Mouse (Mus musculus): ENCODE results near the gene Ccdc32. TPM values are rescaled to one million over a fixed set of nuclear protein-coding genes. Genes with fewer than 3 reads are reported as not detected.

Ccdc32 gene
- total and polyA plus RNA-seq, 3 experiments: 3.3 to 21.5 (median 13.1) TPM

DNA sequence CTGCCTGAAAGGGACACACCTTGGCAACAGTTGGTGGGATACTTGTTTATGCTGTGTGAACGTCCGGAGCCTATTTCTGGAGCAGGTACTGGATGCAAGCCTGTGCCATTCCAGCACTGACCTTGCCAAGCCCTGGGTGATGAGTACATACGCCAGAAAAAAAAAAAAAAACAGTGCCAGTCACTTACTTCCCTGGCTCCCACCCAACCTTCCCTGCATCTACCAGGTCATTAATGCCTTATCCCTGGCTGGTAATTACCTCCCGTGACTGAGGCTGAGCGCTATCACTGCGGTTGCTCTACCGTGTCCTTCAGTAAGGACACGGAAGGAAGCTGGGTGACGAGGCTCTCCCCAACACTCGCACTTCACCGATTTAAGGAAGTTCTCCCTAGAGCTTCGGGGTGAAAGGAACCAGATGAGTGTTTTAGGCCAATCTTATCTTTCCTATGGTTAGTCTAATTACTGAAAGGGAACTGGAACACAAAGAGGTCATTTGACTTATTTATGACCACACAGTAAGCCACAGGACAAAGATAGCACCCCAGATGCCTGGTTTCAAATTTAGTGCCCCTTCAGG lies 13.5 kb downstream of the Ccdc32 start:
- peak; percentile 57 for DNase-seq

DNA sequence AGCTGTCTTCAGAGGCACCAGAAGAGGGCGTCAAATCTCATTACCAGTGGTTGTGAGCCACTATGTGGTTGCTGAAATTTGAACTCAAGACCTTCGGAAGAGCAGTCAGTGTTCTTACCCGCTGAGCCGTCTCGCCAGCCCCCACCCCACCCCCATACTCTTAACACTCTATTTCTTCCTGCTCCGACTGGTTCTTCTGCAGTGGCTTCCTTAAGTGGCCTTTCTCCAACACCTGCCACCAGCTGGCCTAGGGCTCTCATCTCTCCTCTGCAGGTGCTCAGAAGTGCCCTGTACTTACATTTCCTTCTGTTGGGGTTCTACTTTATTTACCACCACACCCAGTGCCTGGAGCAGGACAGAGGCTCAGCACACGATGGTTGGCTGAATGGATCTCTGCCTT lies 14.2 kb downstream of the Ccdc32 start:
- DNase-seq: no peak

GRCm38 (mm10) chr2:119009376-119009775 lies 19.8 kb downstream of the Ccdc32 start:
- no peak for DNase-seq

GRCm38 (mm10) chr2:119006886-119007285 lies 22.3 kb downstream of the Ccdc32 start:
- DNase-seq: no peak

DNA sequence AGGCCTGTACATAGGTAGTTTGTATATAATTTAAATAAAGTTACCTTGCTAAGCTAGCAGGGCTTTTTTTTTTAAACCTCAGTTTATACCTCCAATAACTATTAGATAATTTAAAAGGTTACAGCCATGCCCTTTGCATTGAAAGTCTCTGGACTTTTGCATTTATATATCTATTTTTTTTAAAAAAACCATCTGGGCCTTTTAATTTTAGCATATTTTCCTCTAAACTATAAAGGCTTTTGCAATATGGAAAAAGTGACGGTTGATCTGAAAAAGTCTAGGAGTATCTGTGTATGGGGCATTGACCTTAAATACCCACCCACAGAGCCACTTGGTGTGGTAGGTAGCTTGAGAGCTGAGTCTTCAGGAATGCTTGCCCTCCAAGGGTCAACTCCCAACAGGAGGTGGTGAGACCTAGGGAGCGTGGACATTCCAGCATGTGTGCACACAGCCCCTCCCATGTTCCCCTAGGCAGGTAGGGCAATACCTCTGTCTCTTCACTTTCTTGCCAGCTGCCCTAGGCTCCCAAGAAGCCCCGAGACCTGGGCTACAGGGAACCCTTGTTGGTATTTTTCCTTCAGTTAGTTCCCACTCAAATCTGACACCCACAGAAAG lies 30.1 kb downstream of the Ccdc32 start:
- no peak for DNase-seq

DNA sequence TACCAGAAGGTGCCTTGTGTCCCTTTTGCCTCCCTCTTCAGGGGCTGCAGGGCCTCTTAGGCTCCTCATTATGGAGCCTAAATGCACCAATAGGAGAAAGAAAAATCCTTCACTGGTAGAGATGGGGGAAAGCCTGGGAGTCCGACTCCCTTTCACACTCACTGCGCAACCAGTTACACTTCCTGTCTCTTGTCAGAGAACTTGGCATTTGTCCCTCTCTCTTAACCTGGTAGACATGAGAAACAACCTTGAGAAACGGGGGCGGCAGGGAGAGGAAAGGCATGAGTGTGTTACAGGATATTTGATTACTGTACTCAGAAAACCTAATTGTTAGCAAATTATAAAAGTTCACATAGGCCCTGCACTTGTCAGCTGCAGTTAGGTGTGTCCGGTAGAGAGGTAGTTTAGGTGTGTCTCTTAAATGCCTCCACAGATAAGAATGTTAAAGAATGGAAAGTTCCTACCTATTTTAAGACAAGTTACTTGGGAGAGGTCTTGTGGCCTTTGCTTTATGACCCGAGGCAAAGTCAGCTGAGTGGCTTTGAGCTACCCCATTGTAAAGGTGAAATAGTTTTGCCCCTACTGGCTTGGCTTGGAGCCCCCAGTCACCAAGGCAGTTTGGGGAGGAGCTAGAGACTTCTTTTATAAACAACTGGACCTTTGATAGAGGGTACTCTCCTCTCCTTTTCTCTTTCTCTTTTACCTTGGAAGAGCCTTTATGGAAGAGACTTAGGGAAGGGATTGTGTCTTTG lies 30.9 kb downstream of the Ccdc32 start:
- no peak for DNase-seq

- no peak for DNase-seq
Observed at GRCm38 (mm10) chr2:118996798-118997105, 32.4 kb downstream of the Ccdc32 start.

DNA sequence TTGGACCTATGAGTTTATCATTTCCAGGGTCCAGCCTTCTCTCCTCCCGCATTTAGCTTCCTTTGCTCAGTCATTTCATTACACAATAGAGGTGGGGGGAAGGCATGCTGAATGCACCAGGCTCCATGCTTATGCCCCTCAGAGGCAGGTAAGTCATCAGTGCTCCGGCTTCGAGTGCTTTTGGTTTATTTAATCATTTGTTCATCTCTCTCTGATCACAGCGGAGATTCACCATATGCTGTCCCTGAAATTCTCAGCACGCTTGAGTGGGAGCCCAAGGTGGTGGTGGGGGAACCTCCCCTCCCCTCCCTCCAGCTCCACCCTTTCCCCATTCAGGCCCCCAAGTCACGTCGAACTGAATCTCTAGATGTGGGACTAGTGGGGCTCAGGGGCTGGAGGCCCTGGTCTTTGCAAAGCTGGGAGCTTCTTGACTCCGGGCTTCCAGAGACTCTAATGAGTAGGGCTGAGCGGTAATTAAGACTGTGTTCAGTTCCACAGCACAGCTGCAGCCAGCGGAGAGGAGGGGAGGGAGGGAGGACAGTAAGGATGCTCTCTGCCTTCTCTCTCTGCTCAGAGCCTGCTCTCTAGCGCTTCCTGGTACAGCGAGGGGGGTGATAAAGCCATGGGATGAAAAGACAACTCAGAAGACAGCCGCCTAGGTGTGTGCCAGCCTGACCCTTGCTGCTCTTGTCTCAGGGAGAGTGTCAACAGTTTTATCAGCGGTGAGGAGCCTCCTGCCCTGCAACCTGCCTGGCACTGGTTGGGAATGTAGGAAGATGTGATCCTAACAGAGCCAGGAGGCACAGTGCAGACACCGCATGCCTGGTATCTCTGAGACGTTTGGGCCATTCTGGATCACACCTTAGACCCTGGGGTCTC lies 33.0 kb downstream of the Ccdc32 start:
- DNase-seq: no peak

DNA sequence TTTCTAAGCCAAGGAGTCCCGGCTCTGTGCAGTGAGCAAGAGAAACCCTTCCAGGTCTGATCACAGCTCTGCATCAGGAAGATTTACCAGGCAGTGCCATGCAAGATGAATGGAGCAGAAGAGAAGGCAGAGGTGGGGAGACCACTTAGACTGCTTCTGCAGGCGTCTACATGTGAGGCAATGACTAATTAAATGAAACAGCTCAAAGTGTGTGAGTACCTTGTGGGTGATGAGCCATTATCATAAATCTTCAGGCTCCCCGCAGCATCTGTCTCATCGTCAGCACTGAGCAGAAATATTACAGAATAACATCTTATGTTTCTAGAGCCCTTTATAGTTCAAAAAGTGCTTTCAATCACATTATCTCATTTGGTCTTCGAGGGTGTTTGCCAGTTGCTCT lies 33.7 kb downstream of the Ccdc32 start:
- DNase-seq: no peak

DNA sequence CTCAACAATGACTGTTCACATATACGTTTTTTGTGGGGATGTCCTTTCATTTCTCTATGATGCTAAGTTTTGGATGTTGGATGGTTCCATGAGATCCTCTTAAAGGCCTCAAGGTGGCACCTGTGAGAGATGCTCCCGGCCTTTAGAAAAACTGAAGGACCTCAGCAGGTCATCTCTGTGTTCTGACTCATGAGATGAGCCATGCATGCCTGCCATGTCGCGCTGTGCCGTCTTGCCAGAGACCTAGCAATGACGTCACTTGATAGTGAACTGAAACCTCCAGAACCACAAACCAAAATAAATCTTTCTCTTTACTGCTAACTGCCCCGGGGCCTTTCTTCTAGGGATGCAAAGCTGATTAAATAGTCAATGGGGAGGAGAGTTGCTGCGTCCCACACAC lies 45.4 kb downstream of the Ccdc32 start:
- DNase-seq: peak; percentile 31

- DNase-seq: no peak
Observed at GRCm38 (mm10) chr2:118980841-118981240, 48.4 kb downstream of the Ccdc32 start.

DNA sequence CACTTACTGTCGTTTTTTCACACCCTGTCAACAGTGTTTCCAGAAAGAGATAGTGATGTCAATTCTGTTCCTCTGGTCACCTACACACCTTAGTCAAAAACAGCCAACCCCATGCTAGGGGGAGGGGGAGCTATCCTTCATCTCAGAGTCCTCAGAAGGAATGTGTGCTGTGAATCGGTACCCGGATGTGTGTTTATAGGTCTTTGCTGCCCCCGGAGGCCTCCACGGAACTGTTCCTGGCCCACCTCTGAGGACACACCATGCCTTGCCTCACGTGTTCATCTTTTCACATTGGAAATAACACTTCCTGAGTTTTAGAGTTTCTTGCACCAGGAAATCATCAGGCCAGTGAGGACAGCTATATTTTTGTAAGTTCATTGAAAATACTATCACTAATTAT lies 51.1 kb downstream of the Ccdc32 start:
- no peak for DNase-seq

DNA sequence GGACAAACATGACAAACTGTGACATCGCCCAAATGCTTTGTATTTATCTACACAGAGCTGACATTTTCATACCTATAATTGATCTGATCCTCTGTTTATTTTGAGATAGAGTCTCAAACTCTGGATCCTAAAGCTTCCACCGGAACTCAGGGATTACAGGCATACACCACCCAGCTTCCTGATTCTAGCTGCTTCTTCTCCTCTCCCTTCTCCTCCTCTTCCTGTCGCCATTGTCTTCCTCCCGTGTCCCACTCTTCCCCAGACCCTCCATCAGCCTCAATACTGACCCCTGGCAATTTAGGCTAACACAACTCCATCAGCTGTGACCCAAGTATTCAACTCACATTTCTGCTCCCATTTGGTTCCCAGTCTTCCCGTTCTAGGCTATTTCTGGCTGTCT lies 52.3 kb downstream of the Ccdc32 start:
- no peak for DNase-seq

DNA sequence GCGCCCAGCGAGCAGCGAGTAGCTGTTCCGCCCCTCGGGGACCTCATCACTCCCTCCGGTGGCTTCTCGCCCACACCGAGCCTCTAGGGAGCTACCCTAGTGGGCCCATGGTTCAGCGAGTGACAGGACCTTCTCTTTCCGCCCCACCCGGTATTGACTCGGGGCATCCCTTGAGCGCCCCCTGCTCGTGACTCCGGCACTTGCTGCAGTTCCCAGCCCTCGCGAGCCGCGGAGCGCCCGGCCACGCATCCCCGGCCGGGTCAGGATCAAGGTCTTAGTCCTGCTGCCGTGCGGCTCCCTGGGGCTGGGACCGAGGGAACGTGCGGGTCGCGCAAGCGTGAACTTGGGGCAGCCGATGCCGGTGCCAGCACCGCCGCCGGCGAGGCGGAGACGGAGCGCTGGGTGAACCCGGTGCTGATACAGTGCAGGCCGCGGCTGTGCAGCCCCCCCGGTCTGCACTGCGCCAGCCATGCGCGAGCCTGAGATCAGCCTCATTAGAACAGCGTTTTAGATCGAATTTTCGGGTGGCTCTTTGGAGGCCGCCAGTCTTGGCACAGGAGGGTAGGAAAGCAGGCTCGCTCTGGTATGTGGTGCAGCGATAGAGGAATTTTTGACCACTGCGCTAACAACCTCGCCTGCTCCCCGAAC lies 52.8 kb downstream of the Ccdc32 start:
- DNase-seq: peak; percentile 94

GRCm38 (mm10) chr2:118975855-118976254 lies 53.3 kb downstream of the Ccdc32 start:
- no peak for DNase-seq

DNA sequence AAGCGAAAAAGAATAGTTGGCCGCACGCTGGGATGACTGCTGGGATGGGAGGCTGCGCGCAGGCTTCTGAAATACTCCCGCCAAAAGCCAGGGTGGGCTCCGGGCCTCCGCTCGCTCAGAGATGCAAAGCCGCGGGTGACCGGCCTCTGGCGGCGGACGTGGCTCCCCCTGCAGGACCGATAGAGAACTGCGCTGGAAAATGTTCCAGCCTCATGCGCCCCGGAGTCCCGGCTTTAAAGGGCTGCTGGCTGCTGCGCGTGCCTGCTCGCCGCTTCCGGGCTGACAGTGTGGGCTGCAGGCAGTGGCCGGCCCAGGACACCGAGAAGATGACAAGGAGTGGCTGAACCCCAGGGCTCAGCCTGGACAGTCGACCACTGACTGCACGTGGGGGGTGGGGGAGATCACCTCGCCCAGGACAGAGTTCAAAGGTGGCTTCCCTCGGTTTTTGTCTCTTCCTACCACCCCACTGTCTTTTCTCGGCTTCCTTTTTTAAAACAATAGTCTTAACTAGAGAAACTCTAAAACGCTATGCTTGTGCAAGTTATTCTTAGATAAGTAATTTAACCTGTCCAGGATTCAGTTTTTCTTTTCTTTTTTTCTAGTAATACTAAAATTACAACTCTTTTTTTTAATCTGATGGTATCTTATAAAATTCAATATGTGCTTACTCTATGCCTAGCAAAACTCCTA lies 56.4 kb downstream of the Ccdc32 start:
- peak; percentile 93 for DNase-seq

GRCm38 (mm10) chr2:118972048-118972447 lies 57.1 kb downstream of the Ccdc32 start:
- DNase-seq: no peak

GRCm38 (mm10) chr2:118969585-118970147 lies 59.5 kb downstream of the Ccdc32 start:
- no peak for DNase-seq

All from adrenal gland, adult 2 months (tissue).